ENCODE assay signal across 41 mouse cellular contexts in the genomic region with DNA sequence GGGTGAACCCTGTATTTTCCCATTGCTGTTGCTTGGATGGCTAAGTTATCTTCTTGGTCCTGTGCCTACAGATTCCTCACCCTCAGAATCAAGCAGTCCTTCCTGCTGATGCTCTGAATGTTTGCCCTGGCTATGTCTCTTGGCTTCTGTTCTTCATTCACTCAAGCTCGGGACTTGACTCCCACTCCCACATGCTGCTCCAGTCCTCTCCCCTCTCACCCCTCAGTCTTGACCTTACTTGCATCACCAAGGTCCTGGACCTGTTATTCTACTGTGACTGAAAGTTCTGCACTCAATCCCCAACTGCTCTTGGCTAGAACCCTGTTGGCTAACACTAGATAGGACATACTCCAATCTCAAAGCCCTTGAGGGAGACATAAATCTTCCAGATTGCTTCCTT. TPM values are rescaled to one million over a fixed set of nuclear protein-coding genes. Genes with fewer than 3 reads are reported as not detected.
DNase-seq lines count a peak whose midpoint lies in the region; ATAC-seq lines count a peak whose summit lies in the region.
"Had no signal": no experiment of that assay in that cellular context is flagged by ENCODE, and none has a peak within 500 bp of the region (broad histone marks: within the 10 kb centered on the region; RNA-seq: fewer than 3 reads in every experiment).

No protein-coding gene starts in this region.

- no peak overlapping the region for H3K4me2 ChIP-seq in midbrain, embryonic 14.5 days (ENCODE audit: low read length)
- H3K4me2 ChIP-seq: heart, embryonic 13.5 days; hindbrain, embryonic 13.5 days; limb, embryonic 12.5 days; liver, embryonic 13.5 days; lung, embryonic 14.5 days; midbrain, embryonic 11.5 days; neural tube, embryonic 12.5 days had no signal

- no peaks in the 10 kb centered on the region for H3K9me3 ChIP-seq in midbrain, embryonic 10.5 days (replicated peaks)
- no peaks in the 10 kb centered on the region for H3K9me3 ChIP-seq in midbrain, embryonic 14.5 days (ENCODE audit: control insufficient read depth, low read length)
- H3K9me3 ChIP-seq: heart, embryonic 13.5 days; hindbrain, embryonic 13.5 days; limb, embryonic 12.5 days; liver, embryonic 13.5 days; neural tube, embryonic 12.5 days had no signal

- H3K27ac ChIP-seq in midbrain, embryonic 10.5 days (replicated peaks), result no peak overlapping the region
- H3K27ac ChIP-seq in midbrain, embryonic 14.5 days (replicated peaks; ENCODE audit: low read depth, low read length), result no peak overlapping the region
- H3K27ac ChIP-seq: heart, embryonic 13.5 days; hindbrain, embryonic 13.5 days; limb, embryonic 12.5 days; liver, embryonic 13.5 days; neural tube, embryonic 12.5 days had no signal

- no peak for ATAC-seq in midbrain, embryonic 14.5 days (ENCODE audit: low FRiP score, low TSS enrichment)
- ATAC-seq: CD4-positive, CD25-positive, alpha-beta regulatory T cell, adult 4 months; forebrain, postnatal 0 days had no signal

- H3K36me3 ChIP-seq in midbrain, embryonic 10.5 days, result no peaks in the 10 kb centered on the region
- H3K36me3 ChIP-seq in midbrain, embryonic 14.5 days (ENCODE audit: control insufficient read depth, insufficient read depth, low read length), result no peaks in the 10 kb centered on the region
- H3K36me3 ChIP-seq: heart, embryonic 13.5 days; hindbrain, embryonic 13.5 days; limb, embryonic 12.5 days; liver, embryonic 13.5 days; neural tube, embryonic 12.5 days had no signal

- intact Hi-C loops in heart, postnatal 14 days (cut with DNase I), result no loop called here

- H3K27me3 ChIP-seq in midbrain, embryonic 10.5 days (ENCODE audit: low read depth, poor library complexity, severe bottlenecking), result no peaks in the 10 kb centered on the region
- no peaks in the 10 kb centered on the region for H3K27me3 ChIP-seq in midbrain, embryonic 14.5 days (ENCODE audit: control insufficient read depth, insufficient read depth, low read length)
- H3K27me3 ChIP-seq: heart, embryonic 13.5 days; hindbrain, embryonic 13.5 days; limb, embryonic 12.5 days; liver, embryonic 13.5 days; neural tube, embryonic 12.5 days had no signal

- no peak overlapping the region for H3K9ac ChIP-seq in midbrain, embryonic 14.5 days (replicated peaks; ENCODE audit: low read length)
- H3K9ac ChIP-seq: forebrain, postnatal 0 days; heart, embryonic 13.5 days; hindbrain, embryonic 13.5 days; limb, embryonic 12.5 days; liver, embryonic 13.5 days; lung, embryonic 14.5 days; neural tube, embryonic 12.5 days had no signal

- DNase-seq in heart, adult 8-10 months (ENCODE audit: low spot score), result peak; percentile 13
- DNase-seq in heart, postnatal 14 days, result no peak
- peak; percentile 15 for DNase-seq in kidney, postnatal 10 days
- no peak for DNase-seq in kidney, adult 18-20 months
- peak; percentile 1 for DNase-seq in midbrain, embryonic 10.5 days (ENCODE audit: low spot score)
- no peak for DNase-seq in midbrain, embryonic 14.5 days
- no peak for DNase-seq in Muller cell, postnatal 12 days (ENCODE audit: inconsistent ontology term)
- DNase-seq: cerebellum, adult 2 months; cerebellum, postnatal 14 days; forebrain, postnatal 0 days; heart, postnatal 10 days; kidney, adult 8-10 months; kidney, postnatal 25 days; liver, embryonic 13.5 days; lung, embryonic 14.5 days; lung, postnatal 14 days; thymus, postnatal 4 days had no signal

- H3K4me3 ChIP-seq in midbrain, embryonic 10.5 days, result no peak overlapping the region
- no peak overlapping the region for H3K4me3 ChIP-seq in midbrain, embryonic 14.5 days (replicated peaks; ENCODE audit: low read depth, low read length)
- H3K4me3 ChIP-seq: erythroblast, embryonic 14.5 days; heart, embryonic 13.5 days; hindbrain, embryonic 13.5 days; limb, embryonic 12.5 days; liver, embryonic 13.5 days; myocyte; neural tube, embryonic 12.5 days had no signal

- 87% methylated on average over 1 of the region's 1 CpGs for WGBS in midbrain, embryonic 10.5 days
- WGBS in midbrain, embryonic 14.5 days, result 89% methylated on average over 1 of the region's 1 CpGs

- H3K4me1 ChIP-seq in midbrain, embryonic 10.5 days, result no peaks in the 10 kb centered on the region
- H3K4me1 ChIP-seq in midbrain, embryonic 14.5 days (ENCODE audit: control insufficient read depth, insufficient read depth, low read length), result no peaks in the 10 kb centered on the region
- H3K4me1 ChIP-seq: heart, embryonic 13.5 days; hindbrain, embryonic 13.5 days; limb, embryonic 12.5 days; liver, embryonic 13.5 days; neural tube, embryonic 12.5 days had no signal

RNA-seq across cellular contexts. Expression of gene 1700012A03Rik, which starts 22.1 kb away (rescaled TPM):
- total RNA-seq in heart, adult 8-10 months (2022), result not detected
- total RNA-seq in heart, postnatal 14 days (2021), result not detected
- polyA plus RNA-seq in midbrain, embryonic 10.5 days (2016; fragmentation: Nextera tagmentation; extraction: Ambion mirVana), result not detected in 2 replicates
- polyA plus RNA-seq in midbrain, embryonic 14.5 days (2014; fragmentation: Nextera tagmentation; extraction: Ambion mirVana), result not detected in 2 replicates
- total RNA-seq: adrenal gland, adult 18-20 months; adrenal gland, postnatal 4 days; forebrain, postnatal 0 days; gastrocnemius, adult 8-10 months; gastrocnemius, postnatal 4 days; heart, postnatal 10 days; layer of hippocampus, adult 18-20 months; layer of hippocampus, postnatal 10 days; left cerebral cortex, adult 18-20 months; left cerebral cortex, postnatal 14 days; megakaryocyte progenitor cell, adult 5-6 weeks; midbrain, postnatal 0 days had no signal
- polyA plus RNA-seq: CD4-positive, CD25-positive, alpha-beta regulatory T cell, adult 4 months; cerebellum, adult 2 months; cortical plate, adult 2 months; embryonic facial prominence, embryonic 14.5 days; erythroblast, embryonic 14.5 days; forebrain, embryonic 11.5 days; forebrain, postnatal 0 days; heart, embryonic 13.5 days; hindbrain, embryonic 13.5 days; limb, embryonic 12.5 days; liver, embryonic 13.5 days; lung, embryonic 14.5 days; midbrain, embryonic 11.5 days; midbrain, postnatal 0 days; myocyte; neural tube, embryonic 12.5 days; small intestine, adult 2 months; stomach, embryonic 14.5 days; thymus, postnatal 0 days had no signal

Comparison
In these comparisons a context has a peak if more than half of its experiments do, and no peak if none do; other contexts are left out.
1. DNase-seq: peak in heart, adult 8-10 months (single experiment), kidney, postnatal 10 days (single experiment) and midbrain, embryonic 10.5 days (single experiment); none in heart, postnatal 14 days (0 of 2), kidney, adult 18-20 months (single experiment), midbrain, embryonic 14.5 days (single experiment) and Muller cell, postnatal 12 days (single experiment).